Mouse (Mus musculus) forebrain, embryonic 12.5 days (tissue): ENCODE data around the gene Rec114. TPM values are rescaled to one million over a fixed set of nuclear protein-coding genes. Genes with fewer than 3 reads are reported as not detected.

Experiments used
- ATAC-seq: fragments of 200-750 bp; cut with Nextera tagmentation; 2 replicates; pipeline ENCODE4 v1.8.0; 2017; ENCODE audit warnings: moderate TSS enrichment; ENCODE audit not compliant: low FRiP score
- H3K27ac ChIP-seq: fragments of 300-500 bp; sonication (generic); 2 replicates; pipeline ENCODE4 v1.5.1; 2016; ENCODE audit warnings: mild to moderate bottlenecking
- H3K27me3 ChIP-seq: fragments of 300-500 bp; sonication (generic); 2 replicates; pipeline ENCODE4 v1.6.1; 2016; ENCODE audit warnings: mild to moderate bottlenecking
- H3K36me3 ChIP-seq: fragments of 300-500 bp; sonication (generic); replicated peaks from 2 replicates; pipeline ENCODE4 v1.6.1; 2016; ENCODE audit warnings: mild to moderate bottlenecking
- H3K4me1 ChIP-seq: fragments of 300-500 bp; sonication (generic); 2 replicates; pipeline ENCODE4 v1.6.1; 2016
- H3K4me2 ChIP-seq: fragments of 300-500 bp; sonication (generic); 2 replicates; pipeline ENCODE4 v1.6.1; 2016; ENCODE audit warnings: mild to moderate bottlenecking, moderate library complexity
- H3K4me3 ChIP-seq: fragments of 300-500 bp; sonication (generic); replicated peaks from 2 replicates; pipeline ENCODE4 v1.5.1; 2016; ENCODE audit warnings: mild to moderate bottlenecking
- H3K9ac ChIP-seq: fragments of 300-500 bp; sonication (generic); 2 replicates; pipeline ENCODE4 v1.6.1; 2016; ENCODE audit warnings: mild to moderate bottlenecking
- H3K9me3 ChIP-seq: fragments of 300-500 bp; sonication (generic); 2 replicates; pipeline ENCODE4 v1.6.1; 2016
- WGBS: fragments of 180-500 bp; shearing (Covaris S2); methylation state at CpG from one replicate; pipeline ENCODE4 v1.1.7; 2016; 5-methylcytosine and 5-hydroxymethylcytosine counted together
- polyA plus RNA-seq: library from polyadenylated mRNA; unstranded; fragments of >200 nt; fragmentation: Nextera tagmentation; extraction: Ambion mirVana; gene quantifications from 2 replicates; pipeline ENCODE4 v1.2.1, GENCODE M21; 2016

Rec114 gene
- polyA plus RNA-seq, 1 experiment from 2014 or later: 2.4 TPM

DNA sequence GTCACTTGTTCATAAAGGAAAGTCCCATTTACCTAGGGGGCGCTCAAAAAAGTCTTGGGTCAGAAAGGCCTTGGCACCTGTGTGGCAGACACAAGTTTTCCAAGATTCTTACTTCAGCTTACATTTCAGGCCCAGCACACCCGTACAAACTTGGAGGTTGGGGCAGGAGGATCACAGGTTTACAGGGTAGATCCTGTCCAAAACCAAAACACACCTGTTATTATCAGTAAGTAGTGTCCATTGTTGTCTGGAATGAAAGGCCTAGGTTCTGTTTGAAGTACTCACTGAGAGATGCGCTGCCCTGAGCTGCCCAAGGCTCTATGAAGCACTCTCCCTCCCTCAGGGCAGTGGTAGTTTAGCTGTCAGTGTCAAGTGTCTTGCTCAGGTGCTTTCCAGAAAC lies 84.4 kb downstream of the Rec114 start:
- no peaks in the 10 kb centered on the region for H3K4me1 ChIP-seq
- H3K36me3 ChIP-seq: peaks cover 10% of the 10 kb centered on the region; the same call in 1 of the 2 replicates
- no peak overlapping the region for H3K4me3 ChIP-seq
- no peaks in the 10 kb centered on the region for H3K27me3 ChIP-seq
- no peak for ATAC-seq
- no peaks in the 10 kb centered on the region for H3K9me3 ChIP-seq
- WGBS: 89% methylated on average over 3 of the region's 3 CpGs
- H3K9ac ChIP-seq: no peak overlapping the region
- no peak overlapping the region for H3K27ac ChIP-seq
- no peak overlapping the region for H3K4me2 ChIP-seq

GRCm38 (mm10) chr9:58658596-58659309 lies 85.0 kb downstream of the Rec114 start:
- H3K9ac ChIP-seq: no peak overlapping the region
- H3K4me1 ChIP-seq: no peaks in the 10 kb centered on the region
- H3K4me2 ChIP-seq: no peak overlapping the region
- WGBS: 90% methylated on average over 4 of the region's 4 CpGs
- H3K36me3 ChIP-seq: peaks cover 10% of the 10 kb centered on the region; the same call in 1 of the 2 replicates
- no peak overlapping the region for H3K4me3 ChIP-seq
- no peaks in the 10 kb centered on the region for H3K27me3 ChIP-seq
- no peak overlapping the region for H3K27ac ChIP-seq
- no peaks in the 10 kb centered on the region for H3K9me3 ChIP-seq
- no peak for ATAC-seq

DNA sequence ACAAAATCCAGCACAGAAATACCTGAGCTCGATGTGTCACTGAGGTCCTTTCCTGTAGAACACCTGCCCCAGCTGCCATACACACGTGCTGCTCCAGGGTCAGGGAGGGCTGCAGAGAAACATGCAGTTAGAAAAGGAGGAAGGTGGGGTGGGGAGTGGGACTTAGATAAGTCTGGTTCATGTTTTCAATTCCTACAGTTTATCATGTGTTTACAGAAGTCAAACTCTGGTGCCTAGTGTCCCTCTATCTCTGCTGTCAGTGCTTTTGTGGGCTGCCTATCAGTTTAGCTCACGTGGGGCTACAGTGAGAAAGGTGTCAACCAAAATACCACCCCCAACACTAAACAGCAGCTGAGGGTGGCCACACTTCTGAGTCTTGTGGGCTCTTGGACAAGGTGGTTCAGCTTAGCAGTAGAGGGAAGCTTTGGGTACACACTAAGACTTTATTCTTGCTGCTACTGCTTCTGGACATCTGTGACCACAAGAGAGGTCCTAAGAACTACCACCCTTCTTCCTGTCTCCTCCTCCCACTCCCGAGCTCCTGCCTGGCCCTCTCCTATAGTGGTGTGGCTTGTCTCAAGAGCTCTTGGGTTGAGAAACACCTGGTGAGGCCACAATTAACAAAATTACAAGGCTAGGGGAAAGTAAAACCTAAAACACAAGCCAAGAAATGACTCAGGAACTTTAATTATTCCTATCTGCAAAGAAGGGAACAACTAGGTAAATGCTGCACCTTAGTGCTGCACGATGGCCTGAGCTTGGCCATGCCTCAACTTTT lies 85.8 kb downstream of the Rec114 start:
- no peak overlapping the region for H3K9ac ChIP-seq
- no peak overlapping the region for H3K4me3 ChIP-seq
- ATAC-seq: no peak
- H3K4me2 ChIP-seq: no peak overlapping the region
- no peaks in the 10 kb centered on the region for H3K4me1 ChIP-seq
- H3K27me3 ChIP-seq: no peaks in the 10 kb centered on the region
- peaks cover 10% of the 10 kb centered on the region; the same call in 1 of the 2 replicates for H3K36me3 ChIP-seq
- no peak overlapping the region for H3K27ac ChIP-seq
- no peaks in the 10 kb centered on the region for H3K9me3 ChIP-seq
- WGBS: 89% methylated on average over 5 of the region's 5 CpGs

DNA sequence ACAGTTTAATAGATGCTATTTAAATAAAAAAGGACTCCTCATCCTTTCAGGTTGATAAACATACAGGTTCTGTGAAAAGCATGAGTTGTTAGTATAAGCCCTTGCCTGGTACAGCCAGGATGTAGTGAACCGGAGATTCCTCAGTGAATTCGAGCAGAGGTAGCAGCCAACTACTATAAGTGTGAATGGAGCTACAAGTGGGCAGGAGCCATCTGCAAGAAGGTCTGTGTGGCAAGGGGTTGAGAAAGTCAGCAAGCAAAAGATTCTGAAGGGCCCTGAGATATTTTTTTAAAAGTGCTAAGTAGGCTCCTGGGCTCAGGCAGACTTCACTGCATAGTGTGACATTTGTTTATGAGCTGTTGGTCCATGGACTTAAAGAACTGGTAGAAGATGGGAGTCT lies 86.9 kb downstream of the Rec114 start:
- Histone ChIP-seq H3K4me2 (no peak overlapping the region), H3K27ac (no peak overlapping the region), H3K9me3 (no peaks in the 10 kb centered on the region), H3K4me1 (no peaks in the 10 kb centered on the region), H3K9ac (no peak overlapping the region), H3K36me3 (0 out of 2 replicates have a peak, but pooled peaks cover 3% of the 10 kb centered on the region), H3K27me3 (no peaks in the 10 kb centered on the region), H3K4me3 (no peak overlapping the region)
- 95% methylated on average over 2 of the region's 2 CpGs for WGBS
- ATAC-seq: no peak

- Histone ChIP-seq H3K4me2 (no peak overlapping the region), H3K36me3 (0 out of 2 replicates have a peak, but pooled peaks cover 2% of the 10 kb centered on the region), H3K9me3 (no peaks in the 10 kb centered on the region), H3K27ac (no peak overlapping the region), H3K9ac (no peak overlapping the region), H3K27me3 (no peaks in the 10 kb centered on the region), H3K4me3 (no peak overlapping the region), H3K4me1 (no peaks in the 10 kb centered on the region)
- ATAC-seq: no peak
- WGBS: 60% methylated on average over 2 of the region's 2 CpGs
Observed at GRCm38 (mm10) chr9:58656396-58656795, 87.4 kb downstream of the Rec114 start.

DNA sequence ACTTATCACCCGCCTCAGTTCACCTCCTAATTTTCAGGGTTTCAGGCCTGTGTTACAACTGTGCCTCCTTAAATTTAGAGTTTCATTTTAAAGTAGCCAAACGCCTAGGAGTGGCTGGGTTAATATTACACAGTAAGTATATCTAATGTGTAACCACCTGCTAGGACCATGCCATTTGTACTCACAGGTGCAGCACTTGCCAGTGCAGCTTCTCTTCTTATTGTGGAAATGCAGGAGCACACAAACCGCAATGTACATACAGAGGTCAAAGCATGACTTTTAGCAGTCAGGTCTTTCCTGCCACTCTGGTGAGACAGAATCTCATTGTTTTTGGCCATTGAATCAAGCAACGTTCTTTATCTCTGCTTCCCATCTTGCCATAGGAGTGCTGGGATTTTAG lies 89.3 kb downstream of the Rec114 start:
- H3K9ac ChIP-seq: no peak overlapping the region
- no peak overlapping the region for H3K4me2 ChIP-seq
- no peaks in the 10 kb centered on the region for H3K4me1 ChIP-seq
- no peak for ATAC-seq
- no peaks in the 10 kb centered on the region for H3K27me3 ChIP-seq
- no peak overlapping the region for H3K4me3 ChIP-seq
- H3K36me3 ChIP-seq: 0 out of 2 replicates have a peak, but pooled peaks cover 2% of the 10 kb centered on the region
- WGBS: 85% methylated on average over 4 of the region's 4 CpGs
- no peaks in the 10 kb centered on the region for H3K9me3 ChIP-seq
- H3K27ac ChIP-seq: no peak overlapping the region

DNA sequence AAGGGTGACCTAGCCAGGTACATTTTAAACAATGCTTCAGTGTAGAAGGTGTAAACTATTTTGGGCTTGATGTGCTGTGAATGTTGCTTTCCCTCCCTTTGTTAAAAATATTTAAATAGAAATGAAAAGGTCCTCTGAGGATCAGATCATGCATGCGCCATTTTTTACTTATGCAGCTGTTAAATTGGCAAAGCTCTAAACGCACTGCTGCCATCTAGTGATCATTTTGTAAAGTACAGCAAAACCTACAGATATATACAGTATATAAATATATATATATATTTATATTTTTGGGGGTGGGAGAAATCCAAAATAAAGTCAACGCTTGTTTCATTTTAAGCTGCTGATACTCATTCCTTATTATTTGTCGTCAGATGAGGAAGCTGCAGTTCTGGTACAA lies 91.8 kb downstream of the Rec114 start:
- no peak overlapping the region for H3K9ac ChIP-seq
- no peak overlapping the region for H3K4me2 ChIP-seq
- H3K4me3 ChIP-seq: no peak overlapping the region
- H3K4me1 ChIP-seq: peaks cover 6% of the 10 kb centered on the region
- no peak for ATAC-seq
- no peak overlapping the region for H3K27ac ChIP-seq
- 63% methylated on average over 4 of the region's 4 CpGs for WGBS
- no peaks in the 10 kb centered on the region for H3K9me3 ChIP-seq
- no peaks in the 10 kb centered on the region for H3K36me3 ChIP-seq
- no peaks in the 10 kb centered on the region for H3K27me3 ChIP-seq

DNA sequence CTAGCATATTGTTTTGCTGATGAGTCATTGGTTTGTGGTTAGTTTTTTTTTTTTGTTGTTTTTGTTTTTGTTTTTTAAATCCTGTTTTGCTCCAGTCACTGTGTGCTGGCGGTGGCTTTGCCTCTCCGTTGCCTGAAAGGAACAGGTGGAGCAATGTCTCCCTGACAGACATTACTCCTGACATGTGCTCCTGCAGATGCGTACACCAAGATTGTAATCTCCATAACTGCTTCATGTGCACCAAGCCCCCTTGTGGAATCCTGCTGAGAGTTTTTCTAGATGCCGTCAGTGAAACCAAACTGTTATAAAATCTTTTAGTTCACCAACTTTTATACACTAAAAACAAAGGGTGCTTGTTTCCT lies 94.5 kb downstream of the Rec114 start:
- no peak overlapping the region for H3K27ac ChIP-seq
- no peaks in the 10 kb centered on the region for H3K27me3 ChIP-seq
- ATAC-seq: no peak
- 74% methylated on average over 4 of the region's 4 CpGs for WGBS
- no peak overlapping the region for H3K4me3 ChIP-seq
- H3K4me2 ChIP-seq: no peak overlapping the region
- H3K4me1 ChIP-seq: peaks cover 6% of the 10 kb centered on the region
- H3K9ac ChIP-seq: no peak overlapping the region
- no peaks in the 10 kb centered on the region for H3K9me3 ChIP-seq
- 0 out of 2 replicates have a peak, but pooled peaks cover 7% of the 10 kb centered on the region for H3K36me3 ChIP-seq

DNA sequence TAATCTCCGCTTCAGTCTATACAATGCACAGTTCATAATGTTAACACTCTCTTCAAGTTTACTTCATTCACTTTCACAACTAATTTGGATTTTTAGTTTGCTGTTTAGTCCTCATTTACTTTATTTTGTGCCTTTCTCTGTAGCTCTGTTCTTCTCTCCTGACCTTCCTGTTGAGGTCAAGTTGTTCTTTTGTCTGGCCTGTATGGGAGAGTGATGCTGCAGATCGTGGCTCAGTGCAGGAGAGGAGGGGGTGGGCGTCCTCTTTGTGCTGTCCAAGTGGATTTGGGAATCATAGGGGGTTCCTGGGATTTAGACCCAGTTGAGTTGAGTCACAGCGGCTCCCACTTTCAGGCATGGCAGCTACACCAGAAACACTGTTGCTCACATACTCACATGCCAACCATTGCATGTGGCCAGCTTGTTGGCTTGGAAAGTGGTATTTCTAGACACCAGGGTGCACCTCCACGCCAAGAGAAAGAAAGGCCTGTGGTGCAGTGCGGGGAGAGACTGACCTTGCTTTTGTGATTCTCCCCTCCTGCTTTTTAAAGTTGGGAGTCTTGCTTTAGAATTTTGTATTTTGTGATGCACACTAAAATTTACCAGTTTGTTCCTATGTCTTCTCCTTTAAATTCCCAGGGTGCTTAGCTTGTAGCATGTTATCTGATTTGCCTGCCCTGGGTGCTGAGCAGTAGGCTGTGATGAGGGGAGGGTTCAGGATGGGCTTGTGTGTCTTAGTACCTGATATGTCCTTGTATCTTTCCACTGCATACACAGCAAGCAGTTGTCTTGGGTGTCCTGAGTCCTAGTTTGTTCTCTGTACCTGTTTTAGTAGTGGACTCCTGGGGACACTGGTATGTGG lies 95.1 kb downstream of the Rec114 start:
- no peak for ATAC-seq
- WGBS: 48% methylated on average over 6 of the region's 6 CpGs
- Histone ChIP-seq H3K4me1 (peaks cover 6% of the 10 kb centered on the region), H3K36me3 (peaks cover 13% of the 10 kb centered on the region; the same call in 1 of the 2 replicates), H3K27me3 (no peaks in the 10 kb centered on the region), H3K9me3 (no peaks in the 10 kb centered on the region), H3K4me3 (no peak overlapping the region), H3K27ac (no peak overlapping the region), H3K4me2 (no peak overlapping the region), H3K9ac (no peak overlapping the region)

DNA sequence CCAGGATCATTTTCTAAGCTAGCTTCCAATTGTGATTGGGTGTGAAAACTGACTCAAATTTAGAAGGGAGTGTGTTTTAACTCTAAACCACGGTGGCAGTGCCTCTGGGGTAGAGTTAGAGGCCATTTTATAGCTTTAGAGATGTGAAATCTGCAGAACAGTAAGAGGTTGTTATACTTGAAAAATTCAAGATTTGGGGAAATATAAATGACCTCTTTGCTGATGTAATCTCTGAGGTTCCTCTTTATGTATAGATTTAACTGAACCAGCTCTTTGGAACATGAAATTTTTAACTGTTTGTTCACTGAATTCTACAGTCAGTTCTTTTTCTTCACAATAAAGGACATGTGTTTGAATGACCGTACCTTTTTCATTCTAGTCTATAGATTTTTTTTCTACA lies 113.3 kb downstream of the Rec114 start:
- Histone ChIP-seq H3K4me1 (no peaks in the 10 kb centered on the region), H3K9ac (no peak overlapping the region), H3K36me3 (peaks cover 22% of the 10 kb centered on the region), H3K4me3 (no peak overlapping the region), H3K4me2 (no peak overlapping the region), H3K27me3 (no peaks in the 10 kb centered on the region), H3K27ac (no peak overlapping the region), H3K9me3 (no peaks in the 10 kb centered on the region)
- 83% methylated on average over 2 of the region's 2 CpGs for WGBS
- no peak for ATAC-seq

- no peak for ATAC-seq
- H3K27me3 ChIP-seq: no peaks in the 10 kb centered on the region
- H3K4me3 ChIP-seq: no peak overlapping the region
- H3K9ac ChIP-seq: no peak overlapping the region
- WGBS: 81% methylated on average over 2 of the region's 2 CpGs
- no peaks in the 10 kb centered on the region for H3K9me3 ChIP-seq
- H3K4me2 ChIP-seq: no peak overlapping the region
- H3K36me3 ChIP-seq: peaks cover 15% of the 10 kb centered on the region
- no peak overlapping the region for H3K27ac ChIP-seq
- H3K4me1 ChIP-seq: no peaks in the 10 kb centered on the region
Observed at GRCm38 (mm10) chr9:58627197-58627596, 116.6 kb downstream of the Rec114 start.

- Histone ChIP-seq H3K36me3 (0 out of 2 replicates have a peak, but pooled peaks cover 8% of the 10 kb centered on the region), H3K4me2 (no peak overlapping the region), H3K9me3 (no peaks in the 10 kb centered on the region), H3K4me1 (no peaks in the 10 kb centered on the region), H3K4me3 (no peak overlapping the region), H3K27ac (no peak overlapping the region), H3K9ac (no peak overlapping the region), H3K27me3 (no peaks in the 10 kb centered on the region)
- WGBS: 92% methylated on average over 1 of the region's 1 CpGs
- no peak for ATAC-seq
Observed at GRCm38 (mm10) chr9:58623009-58623408, 120.8 kb downstream of the Rec114 start.
